Mouse (Mus musculus): Measurements from ENCODE around the gene Rapgef1. TPM values are rescaled to one million over a fixed set of nuclear protein-coding genes. Genes with fewer than 3 reads are reported as not detected.
A peak's percentile ranks its signal among the peaks of the same experiment; 100 is the strongest.
"Not testable (repeated sequence)": the region's sequence is repeated elsewhere in the genome, so short reads cannot be mapped to it uniquely, and the experiment has no call there.

Rapgef1 gene
- polyA plus RNA-seq, 1 experiment from 2014 or later = 17.3 TPM

DNA sequence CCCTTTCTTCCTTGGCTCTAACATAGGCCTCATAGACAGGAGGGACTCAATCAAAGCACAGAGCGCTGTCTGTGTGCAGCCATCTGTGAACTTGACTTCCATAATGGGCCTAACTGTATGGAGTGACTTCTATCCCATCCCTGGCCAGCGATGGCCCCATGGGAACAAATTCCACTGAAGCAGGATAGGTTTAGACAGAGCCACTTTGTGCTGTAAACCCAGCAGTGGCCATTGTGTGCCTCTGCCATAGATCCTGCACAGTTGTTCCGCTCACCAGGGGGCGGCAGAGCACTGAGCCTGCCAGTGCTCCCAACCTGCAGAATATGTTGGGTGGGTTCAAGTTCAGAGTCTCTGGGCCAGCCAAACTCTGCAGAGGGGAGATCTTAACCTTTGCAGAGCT is 88.2 kb downstream of the Rapgef1 start:
- ATAC-seq = no peak

GRCm38 (mm10) chr2:29708209-29708608 is 88.7 kb downstream of the Rapgef1 start:
- H3K4me1 ChIP-seq (ENCODE audit: control insufficient read depth, insufficient read depth, low read length); H3K4me3 ChIP-seq (ENCODE audit: low read depth, low read length); H3K4me2 ChIP-seq (ENCODE audit: low read length); H3K9ac ChIP-seq (ENCODE audit: low read length); H3K9me3 ChIP-seq (replicated peaks; ENCODE audit: control insufficient read depth, low read length); H3K27me3 ChIP-seq (replicated peaks; ENCODE audit: control insufficient read depth, insufficient read depth, low read length); H3K27ac ChIP-seq (ENCODE audit: low read depth, low read length); DNase-seq (ENCODE audit: low spot score); ATAC-seq: not testable (repeated sequence)
- 94% methylated on average over 4 of the region's 4 CpGs for whole genome bisulfite sequencing
- H3K36me3 ChIP-seq (ENCODE audit: control insufficient read depth, insufficient read depth, low read length) = peaks cover 74% of the 10 kb centered on the region

More for the DNA sequence above, 88.2 kb downstream of the Rapgef1 start:
- no peaks in the 10 kb centered on the region for H3K27me3 ChIP-seq (replicated peaks; ENCODE audit: control insufficient read depth, insufficient read depth, low read length)
- H3K4me2 ChIP-seq (ENCODE audit: low read length) = no peak overlapping the region
- no peaks in the 10 kb centered on the region for H3K9me3 ChIP-seq (replicated peaks; ENCODE audit: control insufficient read depth, low read length)
- H3K9ac ChIP-seq (ENCODE audit: low read length) = no peak overlapping the region
- no peak overlapping the region for H3K27ac ChIP-seq (ENCODE audit: low read depth, low read length)
- WGBS = 90% methylated on average over 4 of the region's 4 CpGs
- DNase-seq (ENCODE audit: low spot score) = no peak
- no peak overlapping the region for H3K4me3 ChIP-seq (ENCODE audit: low read depth, low read length)
- H3K36me3 ChIP-seq (ENCODE audit: control insufficient read depth, insufficient read depth, low read length) = peaks cover 78% of the 10 kb centered on the region
- H3K4me1 ChIP-seq (ENCODE audit: control insufficient read depth, insufficient read depth, low read length) = no peaks in the 10 kb centered on the region

- no peak overlapping the region for H3K9ac ChIP-seq (ENCODE audit: low read length)
- ATAC-seq (no peak), DNase-seq (ENCODE audit: low spot score) (no peak)
- no peak overlapping the region for H3K4me2 ChIP-seq (ENCODE audit: low read length)
- no peaks in the 10 kb centered on the region for H3K4me1 ChIP-seq (ENCODE audit: control insufficient read depth, insufficient read depth, low read length)
- H3K27me3 ChIP-seq (replicated peaks; ENCODE audit: control insufficient read depth, insufficient read depth, low read length) = no peaks in the 10 kb centered on the region
- H3K4me3 ChIP-seq (ENCODE audit: low read depth, low read length) = no peak overlapping the region
- peaks cover 71% of the 10 kb centered on the region for H3K36me3 ChIP-seq (ENCODE audit: control insufficient read depth, insufficient read depth, low read length)
- WGBS = 69% methylated on average over 3 of the region's 3 CpGs
- H3K27ac ChIP-seq (ENCODE audit: low read depth, low read length) = no peak overlapping the region
- no peaks in the 10 kb centered on the region for H3K9me3 ChIP-seq (replicated peaks; ENCODE audit: control insufficient read depth, low read length)
Measured at GRCm38 (mm10) chr2:29711038-29711437, 91.5 kb downstream of the Rapgef1 start.

GRCm38 (mm10) chr2:29711877-29712276 is 92.4 kb downstream of the Rapgef1 start:
- DNase-seq (ENCODE audit: low spot score) (no peak), ATAC-seq (no peak)
- Histone ChIP-seq H3K36me3 (ENCODE audit: control insufficient read depth, insufficient read depth, low read length) (peaks cover 67% of the 10 kb centered on the region), H3K4me2 (ENCODE audit: low read length) (no peak overlapping the region), H3K27me3 (replicated peaks; ENCODE audit: control insufficient read depth, insufficient read depth, low read length) (no peaks in the 10 kb centered on the region), H3K9ac (ENCODE audit: low read length) (no peak overlapping the region), H3K4me3 (ENCODE audit: low read depth, low read length) (no peak overlapping the region), H3K27ac (ENCODE audit: low read depth, low read length) (no peak overlapping the region), H3K4me1 (ENCODE audit: control insufficient read depth, insufficient read depth, low read length) (no peaks in the 10 kb centered on the region), H3K9me3 (replicated peaks; ENCODE audit: control insufficient read depth, low read length) (no peaks in the 10 kb centered on the region)
- 91% methylated on average over 5 of the region's 5 CpGs for WGBS

DNA sequence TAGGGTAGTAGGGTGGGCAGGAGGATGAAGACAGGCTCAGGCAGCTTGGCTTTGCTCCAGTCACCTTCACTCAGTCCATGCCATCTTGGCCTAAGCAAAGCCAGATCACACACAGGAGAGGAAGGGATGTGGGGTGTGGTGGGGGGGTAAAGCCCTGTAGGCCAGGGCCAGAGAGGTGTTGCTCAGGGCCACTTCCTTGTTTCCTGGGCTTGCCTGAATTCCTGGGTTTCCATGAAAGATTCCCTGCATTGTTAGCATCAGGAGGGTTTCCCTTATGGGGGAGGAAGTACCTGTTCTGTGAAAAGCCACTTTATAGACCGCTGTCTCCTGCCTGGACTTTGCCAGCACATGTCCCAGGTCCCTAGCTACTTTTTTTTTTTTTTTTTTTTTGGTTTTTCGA is 94.0 kb downstream of the Rapgef1 start:
- 100% methylated on average over 1 of the region's 2 CpGs for WGBS
- Histone ChIP-seq H3K9ac (ENCODE audit: low read length) (no peak overlapping the region), H3K4me2 (ENCODE audit: low read length) (no peak overlapping the region), H3K27ac (ENCODE audit: low read depth, low read length) (no peak overlapping the region), H3K36me3 (ENCODE audit: control insufficient read depth, insufficient read depth, low read length) (peaks cover 56% of the 10 kb centered on the region), H3K9me3 (replicated peaks; ENCODE audit: control insufficient read depth, low read length) (no peaks in the 10 kb centered on the region), H3K4me1 (ENCODE audit: control insufficient read depth, insufficient read depth, low read length) (no peaks in the 10 kb centered on the region), H3K27me3 (replicated peaks; ENCODE audit: control insufficient read depth, insufficient read depth, low read length) (no peaks in the 10 kb centered on the region), H3K4me3 (ENCODE audit: low read depth, low read length) (no peak overlapping the region)
- DNase-seq (ENCODE audit: low spot score) (no peak), ATAC-seq (no peak)

DNA sequence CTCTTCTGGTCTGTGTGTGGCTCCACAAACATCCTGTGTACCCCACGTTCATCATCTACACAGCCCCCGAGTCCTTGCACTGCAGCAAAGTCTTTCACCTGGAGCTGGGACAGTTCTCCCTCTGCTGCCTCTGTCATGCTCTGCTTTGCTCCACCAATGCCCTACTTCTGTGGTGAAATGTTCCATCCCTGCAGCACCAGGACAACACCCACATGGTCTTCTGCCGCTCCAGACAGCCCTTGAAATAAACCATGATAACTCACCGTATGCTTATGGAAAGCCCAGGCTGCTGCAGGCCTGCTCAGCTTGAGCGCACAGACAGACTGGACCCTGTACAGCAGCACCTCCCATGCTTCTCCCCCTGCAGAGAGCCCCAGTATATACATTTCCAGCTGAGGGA is 94.6 kb downstream of the Rapgef1 start:
- no peak overlapping the region for H3K4me2 ChIP-seq (ENCODE audit: low read length)
- no peak for ATAC-seq
- no peak for DNase-seq (ENCODE audit: low spot score)
- H3K4me1 ChIP-seq (ENCODE audit: control insufficient read depth, insufficient read depth, low read length) = no peaks in the 10 kb centered on the region
- H3K4me3 ChIP-seq (ENCODE audit: low read depth, low read length) = no peak overlapping the region
- WGBS = 93% methylated on average over 5 of the region's 5 CpGs
- H3K27ac ChIP-seq (ENCODE audit: low read depth, low read length) = no peak overlapping the region
- no peaks in the 10 kb centered on the region for H3K27me3 ChIP-seq (replicated peaks; ENCODE audit: control insufficient read depth, insufficient read depth, low read length)
- H3K9ac ChIP-seq (ENCODE audit: low read length) = no peak overlapping the region
- H3K9me3 ChIP-seq (replicated peaks; ENCODE audit: control insufficient read depth, low read length) = no peaks in the 10 kb centered on the region
- H3K36me3 ChIP-seq (ENCODE audit: control insufficient read depth, insufficient read depth, low read length) = peaks cover 60% of the 10 kb centered on the region

DNA sequence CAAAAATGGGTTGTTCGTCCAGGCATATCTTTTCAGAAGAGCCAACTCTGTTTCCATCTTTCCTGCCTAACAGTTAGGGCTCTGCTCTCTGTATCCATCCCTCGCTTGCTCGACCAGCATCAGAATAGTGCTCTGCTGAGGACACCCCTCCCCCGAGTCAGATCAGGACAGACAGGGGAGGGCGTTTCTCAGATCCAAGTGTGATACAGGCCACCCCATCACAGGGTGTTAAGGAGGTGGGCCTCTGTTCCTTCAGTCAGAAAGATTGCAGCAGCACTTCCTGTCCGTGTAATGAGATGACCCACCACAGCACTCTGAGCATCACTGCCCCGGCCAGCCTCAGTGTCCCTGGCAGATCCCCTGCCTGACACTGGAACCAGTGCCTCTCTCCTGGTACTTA is 96.6 kb downstream of the Rapgef1 start:
- Histone ChIP-seq H3K27ac (ENCODE audit: low read depth, low read length) (0 out of 2 replicates have a peak overlapping the region, but pooled peaks have one; percentile 5), H3K27me3 (replicated peaks; ENCODE audit: control insufficient read depth, insufficient read depth, low read length) (no peaks in the 10 kb centered on the region), H3K4me2 (ENCODE audit: low read length) (no peak overlapping the region), H3K4me1 (ENCODE audit: control insufficient read depth, insufficient read depth, low read length) (no peaks in the 10 kb centered on the region), H3K9me3 (replicated peaks; ENCODE audit: control insufficient read depth, low read length) (no peaks in the 10 kb centered on the region), H3K36me3 (ENCODE audit: control insufficient read depth, insufficient read depth, low read length) (peaks cover 69% of the 10 kb centered on the region), H3K9ac (ENCODE audit: low read length) (no peak overlapping the region), H3K4me3 (ENCODE audit: low read depth, low read length) (no peak overlapping the region)
- ATAC-seq = no peak
- 45% methylated on average over 7 of the region's 7 CpGs for WGBS
- no peak for DNase-seq (ENCODE audit: low spot score)

DNA sequence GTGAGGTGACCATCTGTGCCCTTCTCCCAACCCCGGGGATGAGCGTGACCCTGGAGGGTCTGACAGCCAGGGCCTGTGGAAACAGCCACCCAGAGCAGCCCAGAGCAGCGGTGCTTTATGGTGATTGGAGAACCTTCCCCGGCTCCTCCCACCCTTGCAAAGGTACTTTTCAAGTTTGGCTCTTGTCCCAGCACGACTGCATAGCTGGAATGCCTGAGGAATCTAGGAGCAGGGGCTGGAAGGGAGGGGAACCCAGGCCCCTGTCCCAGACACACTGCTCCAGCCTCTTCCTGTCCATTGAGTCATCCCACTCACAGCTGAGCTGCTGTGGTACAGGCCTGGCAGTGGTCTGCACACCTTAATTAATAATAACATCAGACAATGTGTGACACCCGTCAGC is 97.2 kb downstream of the Rapgef1 start:
- Histone ChIP-seq H3K9me3 (replicated peaks; ENCODE audit: control insufficient read depth, low read length) (no peaks in the 10 kb centered on the region), H3K27ac (ENCODE audit: low read depth, low read length) (no peak overlapping the region), H3K4me3 (ENCODE audit: low read depth, low read length) (no peak overlapping the region), H3K4me2 (ENCODE audit: low read length) (no peak overlapping the region), H3K27me3 (replicated peaks; ENCODE audit: control insufficient read depth, insufficient read depth, low read length) (no peaks in the 10 kb centered on the region), H3K9ac (ENCODE audit: low read length) (no peak overlapping the region), H3K4me1 (ENCODE audit: control insufficient read depth, insufficient read depth, low read length) (no peaks in the 10 kb centered on the region), H3K36me3 (ENCODE audit: control insufficient read depth, insufficient read depth, low read length) (peaks cover 67% of the 10 kb centered on the region)
- WGBS = 20% methylated on average over 6 of the region's 6 CpGs
- ATAC-seq = peak; percentile 37; the same call in 1 of the 2 replicates
- peak; percentile 57 for DNase-seq (ENCODE audit: low spot score)

- Histone ChIP-seq H3K9ac (ENCODE audit: low read length) (no peak overlapping the region), H3K4me3 (ENCODE audit: low read depth, low read length) (no peak overlapping the region), H3K4me1 (ENCODE audit: control insufficient read depth, insufficient read depth, low read length) (no peaks in the 10 kb centered on the region), H3K27me3 (replicated peaks; ENCODE audit: control insufficient read depth, insufficient read depth, low read length) (no peaks in the 10 kb centered on the region), H3K4me2 (ENCODE audit: low read length) (no peak overlapping the region), H3K9me3 (replicated peaks; ENCODE audit: control insufficient read depth, low read length) (no peaks in the 10 kb centered on the region), H3K36me3 (ENCODE audit: control insufficient read depth, insufficient read depth, low read length) (peaks cover 72% of the 10 kb centered on the region), H3K27ac (ENCODE audit: low read depth, low read length) (no peak overlapping the region)
- no peak for DNase-seq (ENCODE audit: low spot score)
- no peak for ATAC-seq
- 92% methylated on average over 5 of the region's 5 CpGs for WGBS
Measured at GRCm38 (mm10) chr2:29718581-29718980, 99.1 kb downstream of the Rapgef1 start.

Measured in forebrain, embryonic 14.5 days (tissue).